Mouse (Mus musculus) cerebellum, postnatal 14 days (tissue): ENCODE results near the gene Gm9958.

Experiments used
- DNase-seq, 2 experiments: peaks; one replicate each; pipeline ENCODE4 v3.0.0; 2021; ENCODE audit warnings: mixed read lengths in 2 of 2

The Gm9958 gene

GRCm38 (mm10) chr5:90367067-90367303 lies at the start of gene Gm9958:
Gene Gm9958 (plus strand): TSS chr5:90367204.
- peak in 1 of 2 experiments; percentile 14 for DNase-seq

DNA sequence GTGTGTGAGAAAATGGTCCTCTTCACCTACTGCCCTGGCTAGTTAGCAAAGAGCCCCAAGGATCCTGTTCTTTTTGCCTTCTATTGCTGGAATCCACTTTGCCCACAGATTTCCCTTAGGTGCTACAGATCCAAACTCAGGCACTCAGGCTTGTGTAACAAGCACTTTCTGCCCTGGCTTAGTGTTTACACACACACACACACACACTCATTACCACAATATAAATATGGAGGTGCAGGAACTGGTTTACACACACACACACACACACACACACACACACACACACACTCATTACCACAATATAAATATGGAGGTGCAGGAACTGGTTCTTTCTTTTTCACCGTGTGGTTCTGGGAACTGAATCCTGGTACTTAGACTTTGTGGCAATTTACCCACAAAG lies 35.9 kb upstream of the Gm9958 start:
- DNase-seq: no peak

DNA sequence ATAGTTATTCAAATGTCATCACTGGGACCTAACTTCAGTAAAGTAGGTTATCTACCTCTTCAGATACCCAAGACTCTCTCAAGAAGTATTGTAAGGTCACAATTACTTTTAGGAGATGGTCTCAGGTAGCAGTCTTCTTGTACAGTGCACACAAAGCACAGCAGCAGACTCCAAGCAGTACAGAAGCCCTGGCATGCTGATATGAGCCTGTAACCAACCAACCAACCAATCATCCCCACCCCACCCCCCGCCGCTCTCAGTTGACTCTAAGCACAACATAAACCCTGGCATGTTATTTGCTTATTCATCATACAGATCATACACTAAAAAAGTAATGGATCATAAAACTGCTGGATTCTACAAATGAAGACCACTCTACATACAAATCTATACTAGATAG lies 34.5 kb upstream of the Gm9958 start:
- DNase-seq: no peak

DNA sequence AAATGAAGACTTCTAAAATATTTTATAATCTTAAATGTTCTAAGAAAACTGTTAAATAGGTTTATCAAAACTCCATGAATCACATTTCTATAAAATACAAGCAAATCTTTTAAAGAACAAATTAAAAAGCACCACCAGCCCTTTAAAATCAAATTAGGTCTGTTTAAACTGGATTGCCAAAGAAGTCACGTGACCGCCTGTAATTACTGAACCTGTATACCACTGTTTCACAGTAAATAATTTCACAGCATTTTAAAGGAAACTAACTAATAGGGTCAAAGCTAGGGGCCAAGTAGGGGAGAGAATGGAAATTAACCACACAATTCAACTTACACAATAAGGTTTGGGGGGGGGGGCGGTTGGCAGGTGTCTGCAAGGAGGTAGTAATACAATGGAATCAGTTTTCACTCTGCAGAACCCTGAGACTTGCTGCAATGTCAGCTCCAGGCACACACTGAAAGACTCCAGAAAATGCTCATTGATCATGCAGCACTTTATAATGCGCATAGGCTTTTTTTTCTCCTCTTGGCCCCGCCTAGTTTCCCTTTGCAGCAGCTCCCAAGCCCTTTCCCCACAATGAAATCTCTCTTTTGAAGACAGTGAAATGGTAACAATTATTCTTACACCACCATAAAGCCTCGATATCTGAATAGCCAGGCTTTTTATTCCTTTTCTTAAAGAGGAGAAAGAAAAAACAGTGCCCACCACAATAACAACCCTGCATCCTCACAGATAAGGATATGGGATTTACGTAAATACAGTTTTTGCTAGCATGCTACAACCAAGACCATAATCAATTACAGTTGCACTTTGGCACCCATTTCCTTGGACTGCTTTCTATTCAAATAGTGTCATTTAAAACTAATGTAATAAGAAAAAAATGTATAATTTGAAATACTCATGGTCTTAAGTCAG lies 28.6 kb upstream of the Gm9958 start:
- no peak for DNase-seq

DNA sequence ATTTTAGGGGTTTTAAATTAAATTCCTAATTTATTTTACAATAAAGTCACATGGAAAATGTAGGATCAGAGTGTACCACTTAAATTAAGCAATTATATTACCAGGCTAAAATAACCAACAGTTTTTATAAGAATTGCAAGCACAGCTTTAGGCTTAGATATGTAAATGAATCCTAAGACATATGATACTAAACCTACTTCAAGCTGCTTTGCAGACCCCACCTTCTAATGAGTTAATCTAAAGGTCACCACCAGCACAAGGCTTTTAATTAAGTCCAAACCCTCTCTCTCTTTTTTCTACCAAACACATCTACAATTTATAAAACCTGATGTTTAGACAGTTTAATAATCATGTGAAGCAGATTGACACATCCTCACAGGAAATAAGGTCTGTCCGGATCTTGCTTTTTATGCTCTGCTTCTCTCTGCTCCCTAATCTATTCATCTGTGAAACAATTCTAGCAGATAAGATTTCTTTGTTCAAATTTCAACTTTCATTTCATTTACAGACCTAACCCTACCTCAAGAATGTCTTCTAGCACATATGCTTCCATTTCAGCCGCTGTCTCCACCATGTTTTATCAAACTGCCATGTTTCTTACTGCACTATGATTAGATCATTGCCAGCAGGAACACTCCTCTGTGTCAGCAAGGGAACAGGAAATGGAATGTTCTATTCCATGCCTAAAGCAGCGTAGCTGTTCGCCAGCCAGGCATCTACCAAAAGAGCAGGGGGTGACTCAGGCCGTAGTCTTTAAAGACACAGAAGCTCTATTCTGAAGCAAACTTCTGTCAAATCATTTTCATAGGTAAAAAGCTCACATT lies 27.7 kb upstream of the Gm9958 start:
- DNase-seq: peak; percentile 69 to 71

DNA sequence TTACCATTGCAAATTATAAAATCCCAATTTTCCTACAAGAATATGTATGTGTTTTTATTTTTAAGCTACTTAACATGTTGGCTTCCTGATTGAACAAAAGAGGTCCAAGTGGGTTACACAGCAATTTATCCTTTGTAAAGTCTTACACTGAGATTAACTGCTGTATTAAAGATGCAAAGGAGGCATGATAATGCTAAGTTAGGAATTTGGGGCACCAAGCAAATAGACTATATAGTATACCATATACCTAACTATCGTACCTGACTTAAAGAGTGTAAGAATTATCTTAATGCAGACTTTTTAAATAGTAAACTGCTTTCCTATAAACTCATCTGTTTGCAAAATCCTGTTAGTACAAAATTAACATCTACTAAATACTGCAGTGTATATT lies 27.1 kb upstream of the Gm9958 start:
- no peak for DNase-seq

GRCm38 (mm10) chr5:90340847-90341246 lies 26.2 kb upstream of the Gm9958 start:
- no peak for DNase-seq

DNA sequence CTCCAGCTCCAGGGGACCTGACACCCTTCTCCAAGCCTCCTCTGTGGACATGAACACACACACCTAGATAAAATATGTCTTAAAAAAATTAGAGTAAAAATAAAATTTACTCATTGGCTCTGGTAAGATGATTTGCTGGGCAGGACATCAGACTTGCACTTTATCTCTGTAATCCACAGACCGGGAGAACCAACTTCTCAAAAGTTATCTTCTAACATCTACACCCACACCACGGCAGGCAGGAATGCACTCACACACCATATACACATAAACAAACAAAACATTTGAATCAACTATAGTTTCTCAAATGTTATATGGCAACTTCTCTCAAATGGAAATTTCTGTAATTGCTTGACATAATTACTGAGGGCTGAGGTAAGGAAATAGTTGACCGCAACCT lies 20.1 kb upstream of the Gm9958 start:
- DNase-seq: no peak

DNA sequence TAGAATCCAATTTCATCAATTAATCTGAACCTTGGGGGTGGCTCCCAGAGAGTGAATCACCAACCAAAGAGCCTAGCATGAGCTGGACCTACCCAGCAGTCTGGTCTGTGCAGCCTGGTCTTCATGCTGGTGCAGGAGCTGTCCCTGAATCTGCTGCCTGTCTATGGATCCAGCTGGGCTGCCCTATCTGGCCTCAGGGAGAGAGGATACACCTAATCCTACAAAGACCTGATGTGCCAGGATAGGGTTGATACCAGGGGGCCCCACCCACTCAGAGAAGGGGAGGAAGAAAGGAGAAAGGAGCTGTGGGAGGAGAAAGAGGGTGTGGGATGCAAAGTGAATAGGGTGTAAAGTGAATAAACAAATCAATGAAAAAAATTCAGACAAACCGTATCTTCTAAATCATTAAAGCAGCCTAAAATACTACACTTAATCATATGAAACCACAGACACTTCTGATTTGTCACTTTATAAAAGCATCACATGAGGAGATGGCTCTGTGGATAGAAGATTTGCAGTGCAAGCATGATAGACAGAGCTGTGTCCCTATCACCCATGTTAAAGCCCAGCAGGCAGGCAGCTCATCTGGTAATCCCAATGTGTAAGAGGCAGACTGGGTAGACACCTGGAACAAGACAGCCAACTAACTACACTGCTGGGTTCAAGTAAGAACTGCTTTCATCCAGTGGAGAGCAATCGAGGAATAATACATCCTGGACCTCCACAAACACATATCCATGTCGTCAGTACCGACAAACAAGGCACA lies 13.3 kb upstream of the Gm9958 start:
- no peak for DNase-seq

DNA sequence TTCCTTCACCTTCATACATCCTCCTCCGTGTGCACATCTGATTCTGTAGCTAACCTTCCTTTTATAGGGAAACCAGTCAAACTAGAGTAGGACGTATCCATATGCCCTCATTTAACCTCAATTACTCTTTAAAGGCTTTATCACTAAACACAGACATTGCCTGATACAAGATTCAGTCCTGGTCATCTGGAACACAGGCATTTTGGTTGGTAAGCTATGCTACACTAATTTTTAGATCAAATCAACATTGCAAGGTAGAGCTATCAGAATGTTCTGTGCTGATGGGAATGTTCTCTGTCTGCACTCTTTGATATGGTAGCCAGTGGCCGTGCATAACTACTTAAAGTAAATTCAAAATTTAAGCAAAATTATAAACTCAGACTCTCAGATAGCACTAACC lies 11.2 kb upstream of the Gm9958 start:
- DNase-seq: no peak

- DNase-seq: peak; percentile 76 to 82
These were observed 2.5 kb upstream of the Gm9958 start for GRCm38 (mm10) chr5:90364526-90364925.

- DNase-seq: peak; percentile 63
These were observed 1.7 kb upstream of the Gm9958 start for GRCm38 (mm10) chr5:90365141-90365951.

- DNase-seq: peak; percentile 94 to 95
These were observed 610 bp upstream of the Gm9958 start, which contains the start of gene Ankrd17 for GRCm38 (mm10) chr5:90366121-90367066. Gene Ankrd17 (minus strand): TSS chr5:90366577.

DNA sequence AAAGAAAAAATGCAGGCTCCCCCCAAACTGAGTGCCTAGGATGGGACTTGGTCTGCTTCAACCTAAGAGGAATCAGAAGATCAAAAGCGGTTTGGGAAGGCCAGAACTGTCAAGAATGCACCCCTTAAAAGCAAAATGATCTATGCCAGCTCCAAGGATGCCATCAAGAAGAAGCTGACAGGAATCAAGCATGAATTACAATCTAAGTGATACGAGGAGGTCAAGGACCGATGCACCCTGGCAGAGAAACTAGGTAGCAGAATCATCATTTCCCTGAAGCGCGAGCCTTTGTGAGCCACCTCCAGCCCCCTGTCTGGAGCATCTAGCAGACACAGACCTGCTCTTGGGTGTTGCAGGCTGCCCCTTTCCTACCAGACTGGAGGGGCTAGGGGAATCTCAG lies 3.4 kb downstream of the Gm9958 start:
- DNase-seq: no peak

DNA sequence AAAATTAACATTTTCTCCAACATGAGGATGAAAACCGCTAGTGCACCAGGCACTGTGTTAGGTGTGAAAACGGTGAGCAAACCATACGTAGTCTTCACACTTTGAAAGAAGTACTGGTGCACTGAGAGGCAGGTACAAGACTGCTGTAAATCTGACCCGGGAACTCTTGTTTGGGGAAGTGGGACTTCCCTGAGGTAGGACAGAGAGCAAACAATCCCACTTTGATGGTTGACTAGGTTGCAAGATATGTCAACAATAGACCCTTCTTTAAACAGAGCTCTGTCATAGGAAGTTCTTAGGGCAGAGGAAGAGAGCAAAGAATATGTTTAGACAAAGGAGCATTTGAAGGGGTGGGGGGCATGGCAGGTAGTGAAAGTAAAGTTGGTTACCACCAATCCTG lies 6.7 kb downstream of the Gm9958 start:
- DNase-seq: no peak

- no peak for DNase-seq
These were observed 14.5 kb downstream of the Gm9958 start for GRCm38 (mm10) chr5:90381458-90381857.

DNA sequence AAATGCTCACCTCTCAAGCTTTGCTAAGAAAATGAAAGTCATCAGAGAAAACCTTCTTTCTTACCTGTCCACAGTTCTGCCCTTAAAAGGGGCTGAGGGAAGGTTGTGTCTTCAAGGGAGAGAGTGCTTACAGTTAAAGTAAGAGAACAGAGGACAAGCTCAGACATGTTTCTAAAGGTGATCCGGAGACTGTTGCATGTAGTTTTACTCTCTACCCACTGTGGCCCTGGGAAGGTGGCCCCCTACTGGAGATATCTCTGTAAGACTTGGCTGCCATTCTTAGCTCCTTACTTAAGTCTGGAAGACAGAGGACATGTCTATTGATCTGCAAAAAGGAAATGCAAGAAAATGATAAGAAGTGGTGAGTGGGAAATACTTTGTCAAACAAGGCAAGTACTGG lies 16.1 kb downstream of the Gm9958 start:
- no peak for DNase-seq

DNA sequence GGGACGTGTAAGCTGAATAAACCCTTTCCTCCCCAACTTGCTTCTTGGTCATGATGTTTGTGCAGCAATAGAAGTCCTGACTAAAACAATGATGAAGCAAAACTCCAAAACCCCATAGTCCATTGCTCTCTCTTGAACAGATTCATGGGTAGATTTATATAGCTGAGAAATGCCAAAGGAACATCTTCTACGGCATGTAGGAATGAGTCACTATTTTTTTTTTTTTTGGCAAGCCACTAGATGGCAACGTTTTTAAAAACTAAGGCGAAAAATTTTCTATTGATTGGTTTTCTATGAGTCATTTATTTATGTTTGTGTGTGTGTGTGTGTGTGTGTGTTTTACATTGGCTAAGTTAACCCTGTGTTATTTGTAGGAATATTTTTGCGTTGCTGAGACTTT lies 26.8 kb downstream of the Gm9958 start:
- DNase-seq: no peak

DNA sequence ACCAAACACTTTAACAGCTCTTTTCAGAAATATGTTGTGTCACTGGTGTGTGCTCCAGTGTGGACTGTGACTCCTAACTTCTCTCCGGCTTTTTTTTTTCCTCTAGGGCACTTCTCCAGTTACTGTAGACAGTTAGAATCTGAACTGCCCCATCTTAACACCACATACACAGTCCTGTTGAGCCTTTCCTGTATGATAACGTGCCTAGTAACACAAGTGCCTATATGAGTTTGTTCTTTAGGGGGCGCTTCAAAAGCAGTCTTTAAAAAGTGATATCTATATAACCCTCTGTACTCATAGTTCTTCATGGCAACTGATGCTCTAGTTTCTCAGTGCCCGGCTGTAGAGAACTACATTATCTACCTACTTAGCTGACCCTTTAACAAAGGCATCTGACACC lies 27.3 kb downstream of the Gm9958 start:
- no peak for DNase-seq

GRCm38 (mm10) chr5:90396817-90397216 lies 29.8 kb downstream of the Gm9958 start:
- no peak for DNase-seq

DNA sequence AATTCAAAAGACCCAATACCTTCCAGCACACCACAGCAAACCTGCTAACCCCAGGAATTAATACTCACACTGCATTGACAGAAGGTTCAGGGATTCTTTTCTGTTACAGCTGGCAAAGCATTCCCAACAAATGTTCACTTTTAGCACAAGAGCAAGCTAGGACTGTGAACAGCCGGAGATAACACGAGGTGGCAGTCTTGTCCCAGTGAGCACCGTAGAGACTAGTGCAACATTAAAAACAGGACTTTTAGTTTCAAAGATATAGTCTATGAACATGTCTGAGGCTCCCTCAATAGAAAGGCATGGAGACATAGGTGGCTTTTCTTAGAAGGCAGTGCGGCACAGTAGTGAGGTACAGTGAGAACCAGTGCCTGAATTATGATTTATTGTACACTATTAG lies 38.2 kb downstream of the Gm9958 start:
- peak; percentile 9 to 21 for DNase-seq
